Mouse (Mus musculus) liver, embryonic 16.5 days (tissue): ENCODE measurements around the gene Sec31a. TPM values are rescaled to one million over a fixed set of nuclear protein-coding genes. Genes with fewer than 3 reads are reported as not detected.

ENCODE experiments used
- ATAC-seq: fragments of 200-750 bp; cut with Nextera tagmentation; 2 replicates; pipeline ENCODE4 v1.8.0; 2017; ENCODE audit warnings: low read depth, mild to moderate bottlenecking, moderate number of reproducible peaks, moderate library complexity
- H3K27ac ChIP-seq: fragments of 300-500 bp; sonication (generic); 2 replicates; pipeline ENCODE4 v1.5.1; 2014; ENCODE audit warnings: mild to moderate bottlenecking, low read length
- H3K27me3 ChIP-seq: fragments of 300-500 bp; sonication (generic); 2 replicates; pipeline ENCODE4 v1.6.1; 2014; ENCODE audit warnings: low read depth, low read length, mixed read lengths; ENCODE audit not compliant: control insufficient read depth, insufficient read depth
- H3K36me3 ChIP-seq: fragments of 300-500 bp; sonication (generic); 2 replicates; pipeline ENCODE4 v1.6.1; 2014; ENCODE audit warnings: mild to moderate bottlenecking; ENCODE audit not compliant: control insufficient read depth, insufficient read depth
- H3K4me1 ChIP-seq: fragments of 300-500 bp; sonication (generic); 2 replicates; pipeline ENCODE4 v1.6.1; 2014; ENCODE audit warnings: low read depth, low read length, mixed read lengths; ENCODE audit not compliant: control insufficient read depth
- H3K4me2 ChIP-seq: fragments of 300-500 bp; sonication (generic); 2 replicates; pipeline ENCODE4 v1.6.1; 2014; ENCODE audit warnings: low read depth, low read length, mixed read lengths
- H3K4me3 ChIP-seq: fragments of 300-500 bp; sonication (generic); 2 replicates; pipeline ENCODE4 v1.5.1; 2014; ENCODE audit warnings: low read depth, mild to moderate bottlenecking, low read length
- H3K9ac ChIP-seq: fragments of 300-500 bp; sonication (generic); 2 replicates; pipeline ENCODE4 v1.6.1; 2014; ENCODE audit warnings: low read depth, low read length
- H3K9me3 ChIP-seq: fragments of 300-500 bp; sonication (generic); replicated peaks from 2 replicates; pipeline ENCODE4 v1.6.1; 2016; ENCODE audit warnings: low read length; ENCODE audit not compliant: control insufficient read depth
- WGBS: fragments of 180-500 bp; shearing (Covaris S2); extraction: QIAGEN DNeasy Blood & Tissue Kit; methylation state at CpG from one replicate; pipeline ENCODE4 v1.1.7; 2014; ENCODE audit not compliant: insufficient replicate concordance; 5-methylcytosine and 5-hydroxymethylcytosine counted together
- polyA plus RNA-seq: library from polyadenylated mRNA; unstranded; fragments of >200 nt; fragmentation: Nextera tagmentation; extraction: Ambion mirVana; gene quantifications from 2 replicates; pipeline ENCODE4 v1.2.1, GENCODE M21; 2015

Sec31a gene
- polyA plus RNA-seq, 1 experiment from 2014 or later: 67.4 TPM

DNA sequence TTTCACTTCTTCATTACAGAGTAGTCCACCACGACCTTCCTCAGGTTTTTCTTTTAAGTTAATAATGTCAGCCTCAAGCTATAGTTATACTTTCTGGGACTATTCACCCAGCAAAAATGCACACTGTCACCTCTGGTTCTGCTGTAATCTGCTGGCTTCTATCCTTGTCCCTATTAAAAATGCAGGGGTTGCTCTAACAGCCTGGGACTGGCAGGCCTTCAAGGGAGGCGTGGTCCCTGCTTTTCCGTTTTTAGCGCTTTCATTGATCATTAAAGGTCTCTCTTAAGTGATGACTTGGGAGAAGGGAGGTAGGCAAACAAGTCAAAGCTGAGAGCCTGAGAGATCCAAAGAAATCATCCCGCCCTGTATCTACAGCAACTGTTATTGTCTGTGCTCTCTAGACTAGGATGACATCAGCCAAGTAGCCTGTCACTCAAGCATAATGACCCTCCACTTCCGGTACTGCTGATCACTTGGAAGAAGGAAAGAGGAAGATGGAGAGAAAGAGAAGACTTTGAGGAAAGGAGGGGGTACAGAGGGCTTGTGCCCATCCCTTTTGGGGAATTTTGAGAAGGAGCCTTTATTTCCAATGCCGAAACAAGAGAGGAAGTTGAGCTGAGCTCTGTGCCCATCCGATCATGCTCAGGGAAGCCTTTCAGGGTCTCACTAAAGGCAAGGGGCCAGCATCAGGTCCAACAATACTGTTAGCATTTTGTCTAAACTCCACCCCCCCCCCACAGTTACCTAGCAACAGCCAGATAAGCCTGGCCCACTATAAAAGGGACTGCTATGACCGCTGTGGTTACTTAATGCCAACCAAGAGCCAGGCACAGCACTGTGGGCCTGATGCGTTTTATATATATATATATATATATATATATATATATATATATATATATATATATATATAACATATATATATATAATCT lies 66.5 kb downstream of the Sec31a start:
- Histone ChIP-seq H3K9me3 (no peaks in the 10 kb centered on the region), H3K9ac (no peak overlapping the region), H3K4me1 (no peaks in the 10 kb centered on the region), H3K27me3 (no peaks in the 10 kb centered on the region), H3K36me3 (no peaks in the 10 kb centered on the region), H3K27ac (no peak overlapping the region), H3K4me2 (no peak overlapping the region), H3K4me3 (no peak overlapping the region)
- ATAC-seq: no peak
- WGBS: 57% methylated on average over 10 of the region's 10 CpGs

- ATAC-seq: no peak
- 77% methylated on average over 1 of the region's 1 CpGs for WGBS
- no peak overlapping the region for H3K4me2 ChIP-seq
- no peak overlapping the region for H3K27ac ChIP-seq
- no peaks in the 10 kb centered on the region for H3K9me3 ChIP-seq
- no peaks in the 10 kb centered on the region for H3K27me3 ChIP-seq
- H3K4me3 ChIP-seq: no peak overlapping the region
- H3K4me1 ChIP-seq: no peaks in the 10 kb centered on the region
- no peak overlapping the region for H3K9ac ChIP-seq
- no peaks in the 10 kb centered on the region for H3K36me3 ChIP-seq
These were observed 70.9 kb downstream of the Sec31a start for GRCm38 (mm10) chr5:100345118-100345517.

- Histone ChIP-seq H3K9me3 (no peaks in the 10 kb centered on the region), H3K4me3 (no peak overlapping the region), H3K27ac (no peak overlapping the region), H3K27me3 (no peaks in the 10 kb centered on the region), H3K9ac (no peak overlapping the region), H3K4me1 (no peaks in the 10 kb centered on the region), H3K36me3 (no peaks in the 10 kb centered on the region), H3K4me2 (no peak overlapping the region)
- ATAC-seq: no peak
- 51% methylated on average over 6 of the region's 6 CpGs for WGBS
These were observed 72.9 kb downstream of the Sec31a start for GRCm38 (mm10) chr5:100343087-100343486.

DNA sequence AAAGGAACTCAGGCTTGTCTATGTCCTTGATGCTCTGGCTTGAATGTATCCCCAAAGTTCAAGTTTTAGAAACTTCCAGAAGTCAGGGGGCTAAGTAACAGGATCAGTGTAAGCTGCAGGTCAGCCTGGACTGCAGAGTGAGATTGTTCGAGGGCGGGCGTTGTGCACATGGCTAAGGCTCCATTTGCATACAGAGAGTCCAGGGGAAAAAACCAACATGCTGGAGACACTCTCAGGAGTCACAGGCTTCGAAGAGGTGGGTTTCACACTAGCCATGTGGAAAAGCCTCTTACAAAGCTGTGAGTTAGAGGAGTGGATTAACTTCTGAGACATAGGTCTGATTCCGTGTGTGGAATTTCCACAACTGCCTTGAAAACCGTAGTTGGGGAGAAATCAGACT lies 73.6 kb downstream of the Sec31a start:
- no peaks in the 10 kb centered on the region for H3K36me3 ChIP-seq
- 64% methylated on average over 6 of the region's 6 CpGs for WGBS
- H3K27ac ChIP-seq: no peak overlapping the region
- H3K4me1 ChIP-seq: no peaks in the 10 kb centered on the region
- H3K4me3 ChIP-seq: no peak overlapping the region
- ATAC-seq: no peak
- no peaks in the 10 kb centered on the region for H3K9me3 ChIP-seq
- H3K27me3 ChIP-seq: no peaks in the 10 kb centered on the region
- no peak overlapping the region for H3K4me2 ChIP-seq
- no peak overlapping the region for H3K9ac ChIP-seq

- H3K9me3 ChIP-seq: no peaks in the 10 kb centered on the region
- H3K4me2 ChIP-seq: no peak overlapping the region
- ATAC-seq: no peak
- no peak overlapping the region for H3K27ac ChIP-seq
- H3K4me1 ChIP-seq: no peaks in the 10 kb centered on the region
- no peak overlapping the region for H3K9ac ChIP-seq
- no peaks in the 10 kb centered on the region for H3K27me3 ChIP-seq
- WGBS: 58% methylated on average over 7 of the region's 7 CpGs
- H3K4me3 ChIP-seq: no peak overlapping the region
- no peaks in the 10 kb centered on the region for H3K36me3 ChIP-seq
These were observed 75.0 kb downstream of the Sec31a start for GRCm38 (mm10) chr5:100341042-100341441.

DNA sequence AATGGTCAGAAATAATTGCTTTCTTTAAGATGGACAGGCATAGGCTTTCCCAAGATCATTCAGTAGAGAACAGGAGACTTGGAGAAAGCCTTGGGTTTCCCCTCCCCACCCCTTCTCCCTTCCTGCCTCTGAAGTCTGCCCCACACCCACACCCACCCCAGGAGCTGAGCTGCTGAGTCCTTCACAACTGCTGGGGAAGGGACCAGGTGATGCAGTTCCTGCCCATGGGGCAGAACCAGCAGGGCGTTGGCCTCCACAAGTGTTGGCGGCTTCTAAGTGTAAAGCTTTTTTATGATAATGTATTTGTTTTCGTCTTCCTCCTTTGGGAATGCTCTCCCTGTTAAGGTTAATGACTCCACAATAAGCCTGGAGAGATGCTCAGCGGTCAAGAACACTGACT lies 78.2 kb downstream of the Sec31a start:
- WGBS: 60% methylated on average over 4 of the region's 4 CpGs

DNA sequence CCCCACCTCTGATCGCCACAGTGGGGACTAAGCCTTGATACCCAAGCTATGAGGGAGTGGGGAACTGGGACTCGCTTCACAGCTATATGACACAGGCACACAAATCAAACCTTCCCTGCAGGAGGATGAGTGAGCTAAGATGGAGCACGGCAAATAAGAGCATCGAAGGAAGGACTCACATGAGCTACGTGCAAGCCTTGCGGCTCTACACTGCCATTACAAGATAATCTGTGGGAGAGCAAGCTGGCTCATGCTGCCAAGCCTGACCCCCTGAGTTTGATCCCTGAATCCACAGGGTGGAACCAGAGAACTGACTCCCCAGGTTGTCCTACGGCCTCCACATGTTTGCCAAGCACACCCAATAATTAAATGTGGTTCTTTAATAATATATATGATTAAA lies 79.2 kb downstream of the Sec31a start:
- 68% methylated on average over 7 of the region's 7 CpGs for WGBS
- H3K9me3 ChIP-seq: no peaks in the 10 kb centered on the region
- no peaks in the 10 kb centered on the region for H3K27me3 ChIP-seq
- H3K27ac ChIP-seq: no peak overlapping the region
- no peaks in the 10 kb centered on the region for H3K4me1 ChIP-seq
- H3K36me3 ChIP-seq: no peaks in the 10 kb centered on the region
- H3K4me3 ChIP-seq: no peak overlapping the region
- no peak for ATAC-seq
- no peak overlapping the region for H3K9ac ChIP-seq
- H3K4me2 ChIP-seq: no peak overlapping the region

More for the DNA sequence above, 78.2 kb downstream of the Sec31a start:
- H3K27ac ChIP-seq: no peak overlapping the region
- H3K27me3 ChIP-seq: no peaks in the 10 kb centered on the region
- H3K4me1 ChIP-seq: no peaks in the 10 kb centered on the region
- H3K9me3 ChIP-seq: no peaks in the 10 kb centered on the region
- H3K9ac ChIP-seq: no peak overlapping the region
- H3K36me3 ChIP-seq: no peaks in the 10 kb centered on the region
- H3K4me3 ChIP-seq: no peak overlapping the region
- ATAC-seq: no peak
- H3K4me2 ChIP-seq: no peak overlapping the region

DNA sequence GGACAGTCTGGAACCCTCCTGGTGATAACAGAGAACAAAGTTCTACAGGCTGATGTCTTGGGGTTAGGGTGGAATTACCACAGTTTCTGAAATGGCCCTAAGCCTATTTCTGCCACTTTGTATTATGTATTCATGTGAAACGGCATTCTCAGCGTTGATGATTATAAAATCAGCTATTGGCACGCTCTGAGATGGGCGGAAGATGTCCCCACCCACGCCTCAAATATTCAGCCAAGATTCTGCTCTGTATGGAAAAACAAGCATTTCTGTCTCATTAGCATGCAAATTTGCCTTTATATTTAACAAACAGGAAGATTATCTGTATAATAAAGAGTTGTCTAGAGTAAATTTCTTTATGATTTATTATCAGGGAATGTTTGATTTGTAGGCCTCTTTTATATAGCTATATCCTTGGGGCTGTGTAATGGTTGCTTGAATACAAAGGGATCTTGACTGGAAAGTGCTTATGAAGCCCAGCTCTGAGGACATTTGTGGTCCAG lies 80.4 kb downstream of the Sec31a start:
- Histone ChIP-seq H3K4me2 (no peak overlapping the region), H3K9me3 (no peaks in the 10 kb centered on the region), H3K4me1 (no peaks in the 10 kb centered on the region), H3K4me3 (no peak overlapping the region), H3K36me3 (no peaks in the 10 kb centered on the region), H3K9ac (no peak overlapping the region), H3K27ac (no peak overlapping the region), H3K27me3 (no peaks in the 10 kb centered on the region)
- 73% methylated on average over 5 of the region's 5 CpGs for WGBS
- ATAC-seq: no peak

GRCm38 (mm10) chr5:100334686-100335085 lies 81.3 kb downstream of the Sec31a start:
- H3K9ac ChIP-seq: no peak overlapping the region
- H3K4me3 ChIP-seq: no peak overlapping the region
- H3K4me1 ChIP-seq: no peaks in the 10 kb centered on the region
- no peak for ATAC-seq
- 52% methylated on average over 6 of the region's 6 CpGs for WGBS
- H3K36me3 ChIP-seq: no peaks in the 10 kb centered on the region
- H3K27me3 ChIP-seq: no peaks in the 10 kb centered on the region
- no peaks in the 10 kb centered on the region for H3K9me3 ChIP-seq
- no peak overlapping the region for H3K27ac ChIP-seq
- H3K4me2 ChIP-seq: no peak overlapping the region
